Mouse (Mus musculus) testis, adult 2 months (tissue): ENCODE measurements around the gene Lmnb2.

Experiments used
- CTCF ChIP-seq: fragments of 200-500 bp; IDR thresholded peaks from 2 replicates; pipeline ENCODE4 v1.5.1; 2012; ENCODE audit warnings: low read depth, mild to moderate bottlenecking, inconsistent platforms, low read length, moderate library complexity; ENCODE audit not compliant: control insufficient read depth, insufficient read depth, insufficient replicate concordance
- POLR2A ChIP-seq: fragments of 200-500 bp; IDR thresholded peaks from 2 replicates; pipeline ENCODE4 v1.6.1; 2012; ENCODE audit warnings: low read depth, mild to moderate bottlenecking, inconsistent platforms, low read length, moderate library complexity; ENCODE audit not compliant: control insufficient read depth

GRCm38 (mm10) chr10:80966296-80966695 lies 48.3 kb upstream of the Lmnb2 start:
- TF ChIP-seq CTCF (no peak), POLR2A (no peak)
